Mouse (Mus musculus): ENCODE data around the gene Zfp773.
"Not testable (repeated sequence)": the region's sequence is repeated elsewhere in the genome, so short reads cannot be mapped to it uniquely, and the experiment has no call there.

Gene Zfp773

DNA sequence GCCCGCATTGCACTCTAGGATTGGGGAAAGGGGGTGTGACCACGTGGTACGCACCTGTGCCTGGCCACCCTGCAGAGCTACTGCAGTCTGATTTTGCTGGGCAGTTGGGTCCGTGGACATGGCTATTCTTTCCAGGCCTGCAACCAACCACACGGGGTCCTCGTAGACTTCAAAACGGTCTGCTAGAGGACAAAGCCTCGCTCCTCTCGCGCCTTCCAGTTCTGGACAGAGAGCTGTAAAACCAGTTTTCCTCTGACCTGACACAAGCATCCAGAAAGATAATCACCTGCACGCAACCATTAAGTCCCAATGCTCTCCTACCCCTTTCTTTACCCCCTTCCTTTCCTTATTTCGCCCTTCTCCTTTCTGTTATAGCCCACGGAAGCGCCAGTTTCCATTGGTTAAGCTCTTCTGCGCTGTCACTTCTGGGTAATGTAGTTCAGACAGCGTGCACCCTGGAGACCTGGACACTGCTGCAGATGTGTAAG, at the start of gene Zfp773:
Gene Zfp773 (minus strand): TSS at position 377 of the 488 bp plus-strand sequence.
- DNase-seq (ENCODE audit: low spot score in 2 of 2) = peak; percentile 24 to 61

DNA sequence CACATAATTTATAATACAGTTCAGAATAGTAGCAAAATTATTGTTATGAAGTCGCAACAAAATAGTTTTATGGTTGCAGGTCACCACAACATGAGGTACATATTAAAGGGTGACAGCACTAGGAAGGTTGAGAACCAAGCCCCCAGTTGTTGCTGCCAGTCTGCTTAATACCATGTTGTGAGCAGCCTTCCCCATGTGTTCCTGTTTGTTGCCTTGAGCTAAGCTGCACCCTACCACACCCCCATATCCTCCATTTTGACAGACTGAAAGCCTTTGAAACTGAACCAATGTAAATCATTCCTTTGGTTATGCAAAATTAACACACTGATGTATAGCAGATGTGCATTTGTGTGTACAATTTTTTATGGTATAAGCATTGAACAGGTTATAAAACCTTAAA, 49.3 kb upstream of the Zfp773 start:
- no peak for DNase-seq (ENCODE audit: low spot score in 2 of 2)

DNA sequence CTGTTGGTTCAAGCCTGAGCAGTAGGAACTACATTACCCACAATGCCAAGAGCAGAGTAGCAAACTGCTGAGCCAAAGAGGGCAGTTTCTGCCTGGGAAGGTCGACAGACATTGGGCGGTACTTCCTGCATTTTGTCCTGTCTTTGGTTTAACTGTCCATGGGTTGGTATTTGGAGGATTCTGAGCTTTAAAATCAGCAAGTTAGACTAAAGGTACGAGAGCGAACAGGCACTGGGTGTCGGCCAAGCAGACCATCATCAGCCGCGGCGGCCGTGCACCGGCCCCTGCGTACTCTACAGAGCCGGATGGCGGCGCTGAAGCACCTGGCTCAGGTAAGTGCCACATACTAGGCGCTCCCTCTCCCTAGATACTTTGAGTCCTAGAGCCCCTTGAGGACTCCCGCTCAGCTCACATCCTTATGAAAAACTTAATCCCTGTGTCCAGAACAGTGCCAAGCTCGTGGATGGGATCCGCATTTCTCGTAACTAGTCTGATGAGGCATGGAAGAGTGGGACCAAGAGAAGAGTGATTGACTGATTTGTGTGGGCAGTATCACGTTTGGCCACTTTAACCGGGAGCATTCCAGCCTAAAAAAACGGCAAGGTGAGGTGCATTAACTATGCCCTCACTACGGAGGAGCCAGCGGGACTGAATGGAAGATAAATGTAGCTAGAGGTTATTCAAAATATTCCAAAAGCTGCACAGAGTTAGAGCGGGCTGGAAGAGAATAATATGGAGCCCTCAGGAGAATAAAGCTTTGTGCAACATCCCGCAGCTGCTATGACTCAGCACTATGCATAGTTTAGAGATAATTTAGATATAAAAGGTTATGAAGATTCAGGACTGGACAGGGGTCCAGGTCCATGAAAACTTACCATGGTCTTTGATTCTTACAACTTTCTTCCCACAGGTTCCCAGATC, 34.9 kb upstream of the Zfp773 start, which contains the start of gene Zfp418:
Gene Zfp418 (plus strand): TSS at position 104 of the 921 bp plus-strand sequence.
- DNase-seq (ENCODE audit: low spot score in 2 of 2) = peak; percentile 35 to 62

DNA sequence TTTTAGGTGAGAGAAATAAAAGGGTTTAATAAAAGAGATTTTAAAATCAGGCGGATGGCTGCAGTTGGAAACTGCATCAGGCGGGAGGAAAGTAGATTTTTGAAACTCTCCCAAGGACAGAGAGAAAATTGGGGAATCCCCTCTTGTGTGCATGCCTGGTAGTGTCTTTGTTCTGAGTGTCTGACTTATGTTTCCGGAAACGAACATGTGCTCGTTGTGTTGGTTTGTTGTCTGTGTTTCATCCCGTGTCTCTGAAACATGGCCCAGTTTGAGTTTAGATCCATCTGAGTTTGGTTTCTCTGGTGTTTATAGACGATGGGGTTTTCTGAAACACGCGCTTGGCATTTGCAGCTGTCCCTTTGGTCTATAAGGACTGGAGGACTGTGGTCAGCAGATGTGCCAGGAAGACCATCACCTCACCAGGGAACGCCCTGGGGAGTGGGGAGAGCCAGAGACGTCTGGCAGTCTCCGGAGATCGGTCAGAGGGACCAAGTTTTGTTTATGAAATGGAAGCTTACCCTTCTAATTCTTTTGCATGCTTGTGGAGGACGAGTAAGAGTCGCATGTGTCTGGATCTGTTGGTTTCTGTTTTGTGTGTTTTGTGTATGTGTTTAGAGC, 9.5 kb upstream of the Zfp773 start:
- no peak for DNase-seq (ENCODE audit: low spot score in 2 of 2)

DNA sequence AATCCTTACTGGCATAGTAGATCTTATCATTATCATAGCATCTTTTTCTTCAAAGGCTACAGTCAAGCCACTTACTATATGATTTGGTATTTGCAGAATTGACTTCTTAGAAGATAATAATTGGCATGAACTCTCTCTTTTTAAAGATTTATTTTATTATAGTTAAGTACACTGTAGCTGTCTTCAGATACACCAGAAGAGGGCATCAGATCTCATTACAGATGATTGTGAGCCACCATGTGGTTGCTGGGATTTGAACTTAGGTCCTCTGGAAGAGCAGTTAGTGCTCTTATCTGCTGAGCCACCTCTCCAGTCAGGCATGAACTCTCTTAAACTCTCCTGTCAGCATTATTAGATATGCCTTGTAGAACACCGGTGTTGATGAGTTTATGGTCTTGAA, 7.7 kb upstream of the Zfp773 start:
- no peak for DNase-seq (ENCODE audit: low spot score in 2 of 2)

DNA sequence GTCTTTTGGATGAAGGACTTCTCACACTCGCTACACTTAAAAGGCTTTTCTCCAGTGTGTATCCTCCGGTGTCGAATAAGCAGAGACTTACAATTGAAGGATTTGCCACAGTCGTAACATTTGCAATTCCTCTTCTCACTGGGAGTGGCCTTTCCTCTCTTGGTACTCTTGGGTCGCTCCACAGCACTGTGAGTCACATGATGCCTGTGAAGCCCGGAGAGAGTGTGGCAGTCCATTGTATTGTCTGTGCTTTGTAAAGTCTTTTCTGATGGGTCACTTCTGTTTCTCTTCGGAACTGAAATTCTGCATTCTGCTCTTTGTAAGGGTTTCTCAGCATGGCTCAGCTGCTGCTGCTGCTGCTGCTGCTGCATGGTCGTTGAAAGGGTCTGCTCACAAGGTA, 3.8 kb downstream of the Zfp773 start:
- no peak for DNase-seq (ENCODE audit: low spot score in 2 of 2)

DNA sequence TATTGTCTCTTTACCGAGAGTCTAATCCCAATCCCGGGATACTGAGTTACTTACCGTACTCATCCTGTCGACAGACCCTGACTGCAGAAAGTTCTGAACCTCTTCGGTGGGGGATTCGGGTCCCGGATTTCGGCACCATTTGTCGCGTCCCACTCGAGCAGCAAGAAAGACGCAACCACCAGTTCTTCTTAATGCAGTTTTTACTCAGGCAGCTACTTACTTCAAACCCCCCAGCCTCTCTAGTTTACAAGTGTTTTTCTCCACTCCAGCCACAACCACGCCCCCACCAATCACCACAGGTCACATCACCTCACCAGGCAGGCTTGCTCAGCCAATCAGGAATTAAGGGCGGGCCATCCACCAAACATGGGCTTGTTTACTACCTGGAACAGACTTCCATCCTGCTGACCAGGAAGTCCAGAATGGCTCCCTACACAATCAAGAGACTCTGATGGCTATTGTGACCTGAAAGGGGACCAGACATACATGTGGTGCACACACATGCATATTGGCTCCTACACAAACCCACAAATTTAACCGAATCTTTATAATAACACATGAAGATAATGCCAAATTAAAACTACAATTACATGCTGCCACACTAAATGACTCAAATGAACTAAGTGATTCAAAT, 5.9 kb downstream of the Zfp773 start:
- DNase-seq (ENCODE audit: low spot score in 2 of 2) = not testable (repeated sequence)

DNA sequence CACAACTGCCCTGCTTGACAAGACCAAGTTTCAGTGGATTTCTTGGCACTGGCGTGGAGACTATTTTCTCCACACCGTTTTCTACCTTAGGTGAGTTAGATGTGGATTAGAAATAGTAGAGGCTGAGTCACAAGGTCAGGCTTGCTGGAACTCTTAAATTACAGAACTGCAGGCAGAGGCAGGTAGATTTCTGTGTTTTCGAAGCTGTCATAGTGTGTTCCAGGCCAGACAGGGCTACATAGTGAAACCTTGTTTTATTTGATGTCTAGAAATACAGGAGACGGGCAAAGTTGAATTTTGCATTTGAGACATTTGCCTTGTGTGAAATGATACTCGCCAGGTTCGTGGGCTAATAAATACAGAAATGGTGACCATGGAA, 15.0 kb downstream of the Zfp773 start:
- DNase-seq (ENCODE audit: low spot score in 2 of 2) = no peak

DNA sequence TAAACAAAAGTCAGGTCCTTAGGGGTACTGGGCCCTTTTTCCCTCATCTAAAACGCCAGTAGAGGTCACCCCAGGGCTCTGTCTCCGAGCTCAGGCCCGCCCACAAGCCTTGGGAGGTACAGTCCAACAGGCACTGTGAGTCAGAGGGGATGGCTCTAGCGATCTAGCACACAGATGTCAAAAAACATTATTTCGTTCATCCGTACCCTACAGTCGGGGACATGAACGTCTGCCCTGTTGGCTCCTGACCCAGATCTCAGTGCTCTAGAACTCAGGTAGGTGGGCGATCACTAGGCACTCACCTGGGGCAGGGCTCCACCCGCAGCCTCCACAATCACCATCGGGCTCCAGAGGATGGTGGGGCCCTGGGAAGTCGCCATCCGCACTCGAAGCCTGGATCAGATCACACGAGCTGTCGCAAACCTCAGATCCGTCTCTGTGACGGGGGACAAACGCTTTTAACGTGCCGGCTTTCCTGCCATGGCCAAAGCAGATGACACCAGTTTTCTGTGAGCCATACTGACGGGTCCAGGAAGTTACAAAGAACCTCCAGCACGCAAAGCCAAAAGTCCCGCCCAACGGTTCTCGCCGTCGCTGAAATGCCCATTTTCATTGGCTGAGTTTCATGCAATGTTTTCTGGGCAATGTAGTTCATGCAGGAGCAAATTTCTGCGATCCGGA, 15.5 kb downstream of the Zfp773 start, which contains the start of gene Zfp954:
Gene Zfp954 (minus strand): TSS at position 568 of the 681 bp plus-strand sequence.
- DNase-seq (ENCODE audit: low spot score in 2 of 2) = peak; percentile 71 to 82

DNA sequence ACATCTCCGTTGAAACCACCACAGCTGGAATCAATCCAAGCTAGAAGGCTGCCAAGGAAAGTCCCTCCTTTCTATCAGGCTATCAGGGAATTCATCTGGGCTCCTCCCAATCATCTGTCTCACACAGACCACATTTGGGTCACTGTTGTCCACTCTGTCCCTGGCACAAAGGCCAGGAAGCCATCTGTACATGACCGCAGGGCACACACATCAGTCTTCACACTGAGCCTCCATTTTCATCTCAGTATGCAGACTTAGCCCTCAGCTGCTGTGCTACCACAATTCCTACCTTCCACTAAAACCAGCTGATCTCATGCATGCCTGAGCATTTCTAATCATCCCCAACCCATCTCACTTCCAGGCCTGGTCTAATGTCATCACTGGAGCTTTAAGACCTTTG, 18.1 kb downstream of the Zfp773 start:
- no peak for DNase-seq (ENCODE audit: low spot score in 2 of 2)

DNA sequence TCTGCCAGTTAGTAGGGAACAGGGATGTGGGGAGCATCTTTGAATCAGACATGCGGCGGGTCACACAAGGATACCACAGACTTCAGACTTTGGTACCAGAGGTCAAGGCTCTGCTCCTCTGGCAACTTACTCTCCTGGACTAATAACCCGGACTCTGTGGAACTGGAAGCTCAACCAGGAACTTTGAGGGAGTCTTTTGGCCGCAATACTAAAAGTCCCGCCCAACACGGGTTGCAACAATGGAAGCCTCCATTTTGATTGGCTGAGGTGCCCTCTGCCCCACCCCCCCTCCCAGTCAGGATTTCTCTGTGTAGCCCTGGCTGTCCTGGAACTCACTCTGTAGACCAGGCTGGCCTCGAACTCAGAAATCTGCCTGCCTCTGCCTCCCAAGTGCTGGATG, 28.1 kb downstream of the Zfp773 start:
- no peak for DNase-seq (ENCODE audit: low spot score in 2 of 2)
